13 mouse cellular contexts compared by ENCODE assay signal in genomic region chr16:70320612-70321280, GRCm38 (mm10). TPM values are rescaled to one million over a fixed set of nuclear protein-coding genes. Genes with fewer than 3 reads are reported as not detected.
DNase-seq lines count a peak whose midpoint lies in the region; ATAC-seq and TF ChIP-seq lines count a peak whose summit lies in the region.
"Had no signal": no experiment of that assay in that cellular context is flagged by ENCODE, and none has a peak within 500 bp of the region (broad histone marks: within the 10 kb centered on the region; RNA-seq: fewer than 3 reads in every experiment).

No protein-coding gene starts in this region.

- no peak overlapping the region for H3K27ac ChIP-seq in embryonic facial prominence, embryonic 12.5 days
- no peak overlapping the region for H3K27ac ChIP-seq in embryonic facial prominence, embryonic 10.5 days (replicated peaks)
- H3K27ac ChIP-seq in hindbrain, postnatal 0 days = no peak overlapping the region
- H3K27ac ChIP-seq in hindbrain, embryonic 14.5 days = no peak overlapping the region
- no peak overlapping the region for H3K27ac ChIP-seq in lung, postnatal 0 days (ENCODE audit: low read length)
- H3K27ac ChIP-seq: midbrain, embryonic 15.5 days had no signal

- no peak overlapping the region for H3K9ac ChIP-seq in embryonic facial prominence, embryonic 12.5 days
- H3K9ac ChIP-seq in hindbrain, postnatal 0 days (replicated peaks; ENCODE audit: low read length) = no peak overlapping the region
- H3K9ac ChIP-seq in hindbrain, embryonic 14.5 days = no peak overlapping the region
- no peak overlapping the region for H3K9ac ChIP-seq in lung, postnatal 0 days (replicated peaks; ENCODE audit: low read depth)
- H3K9ac ChIP-seq: midbrain, embryonic 15.5 days had no signal

- no peak overlapping the region for H3K4me2 ChIP-seq in embryonic facial prominence, embryonic 12.5 days (replicated peaks)
- no peak overlapping the region for H3K4me2 ChIP-seq in hindbrain, postnatal 0 days (ENCODE audit: low read depth, low read length)
- H3K4me2 ChIP-seq in hindbrain, embryonic 14.5 days (replicated peaks) = no peak overlapping the region
- H3K4me2 ChIP-seq in lung, postnatal 0 days (replicated peaks; ENCODE audit: low read depth, low read length) = no peak overlapping the region; the same call in 1 of the 2 replicates
- H3K4me2 ChIP-seq: midbrain, embryonic 15.5 days had no signal

- no peak for TF ChIP-seq EP300 in lung, postnatal 0 days (IDR thresholded peaks at IDR 0.05)

- H3K36me3 ChIP-seq in embryonic facial prominence, embryonic 12.5 days = no peaks in the 10 kb centered on the region
- H3K36me3 ChIP-seq in embryonic facial prominence, embryonic 10.5 days (replicated peaks) = no peaks in the 10 kb centered on the region
- no peaks in the 10 kb centered on the region for H3K36me3 ChIP-seq in hindbrain, postnatal 0 days (ENCODE audit: insufficient read depth, low read length)
- H3K36me3 ChIP-seq in hindbrain, embryonic 14.5 days (replicated peaks; ENCODE audit: control insufficient read depth, insufficient read depth) = no peaks in the 10 kb centered on the region
- H3K36me3 ChIP-seq in lung, postnatal 0 days (ENCODE audit: insufficient read depth, low read length) = no peaks in the 10 kb centered on the region
- H3K36me3 ChIP-seq: midbrain, embryonic 15.5 days had no signal

- H3K27me3 ChIP-seq in embryonic facial prominence, embryonic 12.5 days = no peaks in the 10 kb centered on the region
- no peaks in the 10 kb centered on the region for H3K27me3 ChIP-seq in embryonic facial prominence, embryonic 10.5 days (replicated peaks; ENCODE audit: low read depth, poor library complexity, severe bottlenecking)
- H3K27me3 ChIP-seq in hindbrain, postnatal 0 days (ENCODE audit: insufficient read depth, low read length) = no peaks in the 10 kb centered on the region
- no peaks in the 10 kb centered on the region for H3K27me3 ChIP-seq in hindbrain, embryonic 14.5 days (ENCODE audit: control insufficient read depth, insufficient read depth, low read length)
- no peaks in the 10 kb centered on the region for H3K27me3 ChIP-seq in lung, postnatal 0 days (replicated peaks; ENCODE audit: insufficient read depth, low read length)
- H3K27me3 ChIP-seq: midbrain, embryonic 15.5 days had no signal

- no peaks in the 10 kb centered on the region for H3K9me3 ChIP-seq in embryonic facial prominence, embryonic 12.5 days
- no peaks in the 10 kb centered on the region for H3K9me3 ChIP-seq in embryonic facial prominence, embryonic 10.5 days
- H3K9me3 ChIP-seq in hindbrain, postnatal 0 days (ENCODE audit: low read length) = no peaks in the 10 kb centered on the region
- H3K9me3 ChIP-seq in hindbrain, embryonic 14.5 days (ENCODE audit: control insufficient read depth, low read length) = no peaks in the 10 kb centered on the region
- H3K9me3 ChIP-seq in lung, postnatal 0 days (ENCODE audit: low read length) = no peaks in the 10 kb centered on the region
- H3K9me3 ChIP-seq: midbrain, embryonic 15.5 days had no signal

- H3K4me1 ChIP-seq in embryonic facial prominence, embryonic 12.5 days = no peaks in the 10 kb centered on the region
- no peaks in the 10 kb centered on the region for H3K4me1 ChIP-seq in embryonic facial prominence, embryonic 10.5 days
- H3K4me1 ChIP-seq in hindbrain, postnatal 0 days (ENCODE audit: insufficient read depth, low read length) = no peaks in the 10 kb centered on the region
- H3K4me1 ChIP-seq in hindbrain, embryonic 14.5 days (replicated peaks; ENCODE audit: control insufficient read depth, insufficient read depth, low read length) = no peaks in the 10 kb centered on the region
- H3K4me1 ChIP-seq in lung, postnatal 0 days (ENCODE audit: insufficient read depth, low read depth, low read length) = 0 out of 2 replicates have a peak, but pooled peaks cover 4% of the 10 kb centered on the region
- H3K4me1 ChIP-seq: midbrain, embryonic 15.5 days had no signal

- 0 out of 2 replicates have a peak, but pooled peaks have one; percentile 41 for ATAC-seq in embryonic facial prominence, embryonic 12.5 days (ENCODE audit: insufficient number of reproducible peaks, insufficient read depth, low FRiP score, low TSS enrichment)
- ATAC-seq in hindbrain, postnatal 0 days = no peak
- no peak for ATAC-seq in hindbrain, embryonic 14.5 days (ENCODE audit: low FRiP score)
- ATAC-seq in lung, postnatal 0 days = peak; percentile 83
- no peak for ATAC-seq in CD4-positive, CD25-positive, alpha-beta regulatory T cell, adult 4 months
- ATAC-seq: midbrain, embryonic 15.5 days had no signal

- DNase-seq in embryonic facial prominence, embryonic 10.5 days (ENCODE audit: low spot score) = no peak
- peak; percentile 13 for DNase-seq in hindbrain, postnatal 0 days (ENCODE audit: low spot score)
- DNase-seq in hindbrain, embryonic 14.5 days (ENCODE audit: low spot score) = no peak
- DNase-seq in lung, postnatal 0 days (ENCODE audit: low spot score) = peak; percentile 69
- no peak for DNase-seq in lung, postnatal 10 days
- DNase-seq in frontal cortex, adult 2 months (ENCODE audit: extremely low spot score in 1 of 2, low spot score in 1 of 2) = no peak
- DNase-seq: adrenal gland, postnatal 10 days; kidney, postnatal 10 days; layer of hippocampus, adult 9-11 months had no signal

- H3K4me3 ChIP-seq in embryonic facial prominence, embryonic 12.5 days = no peak overlapping the region
- no peak overlapping the region for H3K4me3 ChIP-seq in embryonic facial prominence, embryonic 10.5 days
- no peak overlapping the region for H3K4me3 ChIP-seq in hindbrain, postnatal 0 days (ENCODE audit: low read length)
- H3K4me3 ChIP-seq in hindbrain, embryonic 14.5 days (replicated peaks; ENCODE audit: low read length) = no peak overlapping the region
- no peak overlapping the region for H3K4me3 ChIP-seq in lung, postnatal 0 days (ENCODE audit: low read depth, low read length)
- H3K4me3 ChIP-seq: erythroblast, embryonic 14.5 days; midbrain, embryonic 15.5 days had no signal

- WGBS in embryonic facial prominence, embryonic 12.5 days = 72% methylated on average over 10 of the region's 10 CpGs
- WGBS in embryonic facial prominence, embryonic 10.5 days = 85% methylated on average over 10 of the region's 10 CpGs
- 66% methylated on average over 10 of the region's 10 CpGs for WGBS in hindbrain, postnatal 0 days
- WGBS in hindbrain, embryonic 14.5 days = 73% methylated on average over 10 of the region's 10 CpGs
- 31% methylated on average over 10 of the region's 10 CpGs for WGBS in lung, postnatal 0 days

- no peak for TF ChIP-seq CTCF in hindbrain, postnatal 0 days (IDR thresholded peaks at IDR 0.05; ENCODE audit: low read depth)
- TF ChIP-seq CTCF in lung, postnatal 0 days (IDR thresholded peaks at IDR 0.05) = no peak

RNA-seq across cellular contexts. Expression of gene Gbe1, which starts 7.0 kb away (rescaled TPM):
- polyA plus RNA-seq in embryonic facial prominence, embryonic 12.5 days (2016; fragmentation: Nextera tagmentation; extraction: Ambion mirVana) = 16.5 and 17.6 TPM in 2 replicates
- 22.2 and 22.5 TPM in 2 replicates for polyA plus RNA-seq in embryonic facial prominence, embryonic 10.5 days (2016; fragmentation: Nextera tagmentation; extraction: Ambion mirVana)
- total RNA-seq in hindbrain, postnatal 0 days (2014; rRNA removed) = 13.6 and 16.5 TPM in 2 replicates
- 23.6 and 24.7 TPM in 2 replicates for polyA plus RNA-seq in hindbrain, postnatal 0 days (2015; fragmentation: Nextera tagmentation; extraction: Ambion mirVana)
- polyA plus RNA-seq in hindbrain, embryonic 14.5 days (2014; fragmentation: Nextera tagmentation; extraction: Ambion mirVana) = 15.2 and 17.4 TPM in 2 replicates
- 18.4 and 20.0 TPM in 2 replicates for polyA plus RNA-seq in lung, postnatal 0 days (2015; fragmentation: Nextera tagmentation; extraction: Ambion mirVana)
- polyA plus RNA-seq in frontal cortex, adult 2 months (2012; rRNA removed) = 11.5 and 13.3 TPM in 2 replicates
- polyA plus RNA-seq in CD4-positive, CD25-positive, alpha-beta regulatory T cell, adult 4 months (2017; shearing (Covaris generic)) = 10 to 100 TPM; 16.0 to 16.8 TPM

Comparison
In these comparisons a context has a peak if more than half of its experiments do, and no peak if none do; other contexts are left out.
1. DNase-seq: peak in hindbrain, postnatal 0 days (single experiment) and lung, postnatal 0 days (single experiment); none in embryonic facial prominence, embryonic 10.5 days (single experiment), hindbrain, embryonic 14.5 days (single experiment), lung, postnatal 10 days (single experiment) and frontal cortex, adult 2 months (0 of 2).
2. ATAC-seq: peak in embryonic facial prominence, embryonic 12.5 days (single experiment) and lung, postnatal 0 days (single experiment); none in hindbrain, postnatal 0 days (single experiment), hindbrain, embryonic 14.5 days (single experiment) and CD4-positive, CD25-positive, alpha-beta regulatory T cell, adult 4 months (single experiment).